Comparison of ENCODE assay signal across 18 mouse cellular contexts in genomic region chr2:129798410-129798809, GRCm38 (mm10).
"Had no signal": no experiment of that assay in that cellular context is flagged by ENCODE, and none has a peak within 500 bp of the region (broad histone marks: within the 10 kb centered on the region; RNA-seq: fewer than 3 reads in every experiment).

No protein-coding gene starts in this region.

- DNase-seq: lung, adult 18-20 months; lung, embryonic 14.5 days; lung, postnatal 10 days; lung, postnatal 4 days; midbrain, embryonic 14.5 days; retina, postnatal 1 day; right cerebral cortex, adult 18-20 months; right cerebral cortex, postnatal 25 days; thymus, adult 2 months; thymus, postnatal 25 days; thymus, postnatal 4 days had no signal

- H3K4me3 ChIP-seq: midbrain, embryonic 10.5 days; midbrain, embryonic 12.5 days; myocyte; neural tube, embryonic 13.5 days; neural tube, embryonic 15.5 days; stomach, embryonic 15.5 days had no signal

- H3K27ac ChIP-seq: midbrain, embryonic 10.5 days; midbrain, embryonic 12.5 days; neural tube, embryonic 13.5 days; neural tube, embryonic 15.5 days; stomach, embryonic 15.5 days; stomach, postnatal 0 days had no signal

- H3K27me3 ChIP-seq: midbrain, embryonic 12.5 days; neural tube, embryonic 13.5 days; neural tube, embryonic 15.5 days; stomach, embryonic 15.5 days had no signal

- H3K36me3 ChIP-seq: neural tube, embryonic 13.5 days; neural tube, embryonic 15.5 days; stomach, embryonic 15.5 days had no signal
